Mouse (Mus musculus) CH12.LX (cell line): Measurements from ENCODE around the gene Mllt10. TPM values are rescaled to one million over a fixed set of nuclear protein-coding genes. Genes with fewer than 3 reads are reported as not detected.

Experiments
- DNase-seq: peaks from one replicate; pipeline ENCODE4 v3.0.0-alpha.2; 2013; ENCODE audit errors: extremely low read depth
- H3K27ac ChIP-seq: 2 replicates; pipeline ENCODE4 v1.5.1; 2012; ENCODE audit warnings: low read depth, mild to moderate bottlenecking, control low read depth, moderate library complexity; ENCODE audit not compliant: insufficient read depth
- H3K27me3 ChIP-seq: replicated peaks from 2 replicates; pipeline ENCODE3; 2012; ENCODE audit warnings: inconsistent platforms
- H3K36me3 ChIP-seq, 2 experiments: replicated peaks in 1 of 2; 2 replicates each; pipeline versions ENCODE3 to v1.6.1; 2012; ENCODE audit warnings: inconsistent platforms in 1 of 2, low read length in 1 of 2, mild to moderate bottlenecking in 1 of 2, mixed read lengths in 1 of 2, moderate library complexity in 1 of 2; ENCODE audit not compliant: control insufficient read depth in 1 of 2, insufficient read depth in 1 of 2
- H3K4me1 ChIP-seq, 2 experiments: 2 replicates each; pipeline ENCODE4 v1.6.1; 2012; ENCODE audit warnings: inconsistent platforms in 1 of 2, moderate library complexity in 1 of 2; ENCODE audit not compliant: insufficient read depth in 2 of 2, control insufficient read depth in 1 of 2
- H3K4me2 ChIP-seq: 2 replicates; pipeline ENCODE4 v1.6.1; 2012; ENCODE audit warnings: low read depth, mild to moderate bottlenecking, control low read depth; ENCODE audit not compliant: poor library complexity, insufficient read depth, severe bottlenecking
- H3K4me3 ChIP-seq, 3 experiments: fragments of 150-350 bp in 1 of 3; sonication (generic) in 1 of 3; replicated peaks in 1 of 3; 2 replicates each; pipeline versions ENCODE3 to v1.5.1; 2011 to 2012; ENCODE audit warnings: low read depth in 2 of 3, low read length in 2 of 3, mild to moderate bottlenecking in 2 of 3, moderate library complexity in 2 of 3, control low read depth in 1 of 3, improper control_type of control experiment in 1 of 3, inconsistent platforms in 1 of 3, mixed read lengths in 1 of 3; ENCODE audit not compliant: poor library complexity in 1 of 3
- H3K79me2 ChIP-seq: replicated peaks from 2 replicates; pipeline ENCODE4 v1.6.1; 2012; ENCODE audit warnings: mild to moderate bottlenecking, moderate library complexity; ENCODE audit not compliant: control insufficient read depth, poor library complexity, insufficient read depth, severe bottlenecking; ENCODE audit errors: extremely low read depth
- H3K9ac ChIP-seq: 2 replicates; pipeline ENCODE4 v1.6.1; 2012; ENCODE audit warnings: low read depth, mild to moderate bottlenecking, control low read depth, moderate library complexity; ENCODE audit not compliant: insufficient read depth
- H3K9me3 ChIP-seq: replicated peaks from 2 replicates; pipeline ENCODE3; 2012; ENCODE audit warnings: low read length, inconsistent platforms, mixed read lengths
- BHLHE40 ChIP-seq: IDR thresholded peaks from 2 replicates; pipeline ENCODE4 v1.6.1; 2011; ENCODE audit warnings: mild to moderate bottlenecking, low read depth, low read length, improper control_type of control experiment
- ELF1 ChIP-seq: IDR thresholded peaks from 2 replicates; pipeline ENCODE4 v1.6.1; 2014; ENCODE audit warnings: low read depth, mild to moderate bottlenecking, inconsistent platforms, low read length, improper control_type of control experiment
- ETS1 ChIP-seq: conservative IDR thresholded peaks from 2 replicates; pipeline ENCODE4 v1.6.1; 2012; ENCODE audit warnings: low read depth, mild to moderate bottlenecking, inconsistent platforms, low read length, improper control_type of control experiment, moderate library complexity
- HCFC1 ChIP-seq: IDR thresholded peaks from 2 replicates; pipeline ENCODE4 v1.6.1; 2012; ENCODE audit warnings: low read depth, mild to moderate bottlenecking, inconsistent platforms, low read length, improper control_type of control experiment
- IRF4 ChIP-seq: IDR thresholded peaks from 2 replicates; pipeline ENCODE4 v1.6.1; 2014; ENCODE audit warnings: low read depth, mild to moderate bottlenecking, inconsistent platforms, low read length, improper control_type of control experiment
- JUN ChIP-seq: IDR thresholded peaks from 2 replicates; pipeline ENCODE4 v1.6.1; 2011; ENCODE audit warnings: low read depth, mild to moderate bottlenecking, low read length, improper control_type of control experiment, moderate library complexity; ENCODE audit not compliant: insufficient read depth
- KAT2A ChIP-seq: IDR thresholded peaks from 2 replicates; pipeline ENCODE4 v1.6.1; 2012; ENCODE audit warnings: low read length, improper control_type of control experiment, inconsistent platforms; ENCODE audit not compliant: insufficient replicate concordance
- MAX ChIP-seq: IDR thresholded peaks from 2 replicates; pipeline ENCODE4 v1.6.1; 2011; ENCODE audit warnings: low read length, improper control_type of control experiment
- MAZ ChIP-seq: IDR thresholded peaks from 2 replicates; pipeline ENCODE4 v1.6.1; 2012; ENCODE audit warnings: low read depth, mild to moderate bottlenecking, inconsistent platforms, low read length, improper control_type of control experiment, moderate library complexity
- MEF2A ChIP-seq: IDR thresholded peaks from 2 replicates; pipeline ENCODE4 v1.6.1; 2014; ENCODE audit warnings: low read depth, mild to moderate bottlenecking, inconsistent platforms, low read length, improper control_type of control experiment, borderline replicate concordance
- MYC ChIP-seq: IDR thresholded peaks from 2 replicates; pipeline ENCODE4 v1.6.1; 2011; ENCODE audit warnings: low read depth, mild to moderate bottlenecking, improper control_type of control experiment, low read length
- POLR2A ChIP-seq: IDR thresholded peaks from 2 replicates; pipeline ENCODE4 v1.6.1; 2011; ENCODE audit warnings: low read depth, mild to moderate bottlenecking, improper control_type of control experiment, low read length
- POLR2AphosphoS2 ChIP-seq: IDR thresholded peaks from 2 replicates; pipeline ENCODE4 v1.6.1; 2011; ENCODE audit warnings: low read depth, low read length, improper control_type of control experiment
- SMC3 ChIP-seq: IDR thresholded peaks from 2 replicates; pipeline ENCODE4 v1.6.1; 2011; ENCODE audit warnings: low read depth, low read length, improper control_type of control experiment
- UBTF ChIP-seq: IDR thresholded peaks from 2 replicates; pipeline ENCODE4 v1.6.1; 2012; ENCODE audit warnings: low read depth, mild to moderate bottlenecking, inconsistent platforms, low read length, improper control_type of control experiment, moderate library complexity
- USF1 ChIP-seq: IDR thresholded peaks from 2 replicates; pipeline ENCODE4 v1.6.1; 2014; ENCODE audit warnings: low read depth, mild to moderate bottlenecking, inconsistent platforms, low read length, improper control_type of control experiment
- ZMIZ1 ChIP-seq: IDR thresholded peaks from 2 replicates; pipeline ENCODE4 v1.6.1; 2012; ENCODE audit warnings: low read depth, mild to moderate bottlenecking, inconsistent platforms, low read length, improper control_type of control experiment
- dilution Hi-C: fragments of 300-500 bp; cut with MboI; formaldehyde crosslinking; loops from 2 replicates; pipeline ENCODE4 v1.14.3; 2020; ENCODE audit warnings: low sequenced_read_pairs; ENCODE audit not compliant: extremely low pct_unique_long_range_greater_than_20kb, extremely low pct_ligation_motif_present
- in situ Hi-C: fragments of 300-500 bp; cut with MboI; formaldehyde crosslinking; loops from 3 replicates; pipeline ENCODE4 v1.14.3; 2019; ENCODE audit warnings: low sequenced_read_pairs, low pct_ligation_motif_present, low pct_unique_long_range_greater_than_20kb, mixed read lengths
- polyA plus RNA-seq: library from polyadenylated mRNA; unstranded; fragments of >175 nt; gene quantifications from 2 replicates; pipeline ENCODE4 v1.2.1, GENCODE M21; 2012; ENCODE audit warnings: low read depth; ENCODE audit not compliant: insufficient read length
- total RNA-seq, 2 experiments: library from RNA; depleted of rRNA; stranded (reverse); fragments of 300-350 nt in 1 of 2; fragments of >200 nt in 1 of 2; gene quantifications; 2 replicates each; pipeline ENCODE4 v1.2.3; 2012 to 2014

Gene Mllt10
- total and polyA plus RNA-seq, 3 experiments: 22.0 to 39.2 (median 27.2) TPM

DNA sequence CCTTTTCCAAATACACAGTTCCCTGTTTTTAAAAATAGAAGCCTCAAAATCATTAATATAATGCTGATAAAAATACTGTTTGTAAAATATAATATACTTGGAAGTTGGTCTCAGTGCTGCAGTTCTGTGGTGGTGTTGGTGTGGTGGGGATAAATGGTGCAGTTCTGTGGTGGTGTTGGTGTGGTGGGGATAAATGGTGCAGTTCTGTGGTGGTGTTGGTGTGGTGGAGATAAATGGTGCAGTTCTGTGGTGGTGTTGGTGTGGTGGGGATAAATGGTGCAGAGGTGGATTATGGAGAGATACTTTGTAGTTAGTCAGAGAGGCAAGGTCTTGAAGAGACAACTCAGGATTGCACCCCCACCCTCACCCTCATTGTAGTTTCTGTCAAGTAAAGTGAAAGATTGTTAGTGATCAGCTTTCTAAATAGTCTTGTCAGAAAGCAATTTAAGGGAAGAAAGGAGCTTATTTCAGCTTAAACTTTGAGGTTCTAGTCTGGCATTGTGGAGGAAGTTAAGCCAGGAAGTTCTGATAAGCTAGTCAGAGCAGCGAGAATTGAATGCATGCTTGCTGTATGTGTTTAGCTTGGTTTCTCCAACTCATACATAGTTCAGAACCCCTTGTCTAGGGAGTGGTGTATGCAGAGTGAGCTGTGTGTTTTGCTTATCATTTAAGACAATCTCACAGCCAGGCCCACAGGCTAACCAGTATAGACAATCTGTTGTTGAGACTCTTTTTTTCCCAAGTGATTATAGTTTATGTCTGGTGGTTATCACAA lies 114.3 kb downstream of the Mllt10 start:
- TF ChIP-seq HCFC1 (no peak), POLR2AphosphoS2 (no peak), MAZ (no peak), POLR2A (no peak), ZMIZ1 (no peak), IRF4 (no peak), ETS1 (no peak), KAT2A (no peak), JUN (no peak), MAX (no peak), USF1 (no peak), SMC3 (no peak), MEF2A (no peak), ELF1 (no peak), BHLHE40 (no peak), MYC (no peak)
- Histone ChIP-seq H3K4me2 (no peak overlapping the region), H3K27me3 (no peaks in the 10 kb centered on the region), H3K4me1 (no peaks in the 10 kb centered on the region), H3K9me3 (no peaks in the 10 kb centered on the region), H3K27ac (no peak overlapping the region), H3K79me2 (no peaks in the 10 kb centered on the region; the same call in 1 of the 2 replicates), H3K4me3 (no peak overlapping the region), H3K36me3 (peaks cover 20 to 46% of the 10 kb centered on the region in 2 experiments), H3K9ac (no peak overlapping the region)
- no peak for DNase-seq
- in situ Hi-C loops (no loop called here), dilution Hi-C loops (no loop called here)

DNA sequence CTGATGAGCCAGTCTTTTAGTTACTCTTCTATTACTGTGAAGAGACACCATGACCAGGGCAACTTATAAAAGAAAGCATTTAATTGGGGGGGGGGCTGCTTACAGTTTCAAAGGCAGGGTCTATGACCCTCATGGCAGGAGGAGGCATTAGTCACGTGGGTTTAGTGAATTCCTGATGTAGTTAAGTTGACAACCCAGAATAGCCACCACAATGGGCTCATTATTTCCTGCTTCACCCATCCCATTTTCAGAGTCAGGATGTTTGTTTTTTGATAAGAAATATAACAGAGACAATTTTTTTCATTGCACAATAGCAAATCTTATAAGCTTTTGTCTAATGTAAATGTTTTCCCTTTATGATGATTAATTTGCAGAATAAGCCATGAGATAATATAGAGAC lies 120.2 kb downstream of the Mllt10 start:
- in situ Hi-C loops: no loop called here

More for the DNA sequence above, 120.2 kb downstream of the Mllt10 start:
- Histone ChIP-seq H3K79me2 (no peaks in the 10 kb centered on the region), H3K9ac (no peak overlapping the region), H3K4me3 (no peak overlapping the region), H3K4me1 (peaks cover 5 to 18% of the 10 kb centered on the region in 2 experiments; a peak in 2 of 4 replicates), H3K4me2 (no peak overlapping the region), H3K36me3 (peaks cover 17 to 59% of the 10 kb centered on the region in 2 experiments), H3K27ac (no peak overlapping the region)
- DNase-seq: no peak
- dilution Hi-C loops: no loop called here
- TF ChIP-seq KAT2A: no peak
- no peak for TF ChIP-seq MYC
- TF ChIP-seq MAZ: no peak
- TF ChIP-seq MAX: no peak
- no peak for TF ChIP-seq POLR2A
- no peak for TF ChIP-seq UBTF
- TF ChIP-seq BHLHE40: no peak
- TF ChIP-seq, all 38 proteins: peak for 0
- no peaks in the 10 kb centered on the region for H3K27me3 ChIP-seq
- no peaks in the 10 kb centered on the region for H3K9me3 ChIP-seq
